Mouse (Mus musculus): ENCODE results near the gene Supt6. TPM values are rescaled to one million over a fixed set of nuclear protein-coding genes. Genes with fewer than 3 reads are reported as not detected.

The Supt6 gene
- polyA plus RNA-seq, 1 experiment = 30.7 TPM

- H3K27ac ChIP-seq (ENCODE audit: control insufficient read depth, insufficient read depth, low read depth, low read length, poor library complexity) = 0 out of 2 replicates have a peak overlapping the region, but pooled peaks have one; percentile 12
- TF ChIP-seq CTCF (IDR thresholded peaks at IDR 0.05; ENCODE audit: control insufficient read depth, insufficient read depth, low read length) (no peak), POLR2A (IDR thresholded peaks at IDR 0.05; ENCODE audit: borderline replicate concordance, control insufficient read depth, low read depth, low read length) (no peak)
- H3K4me3 ChIP-seq (replicated peaks; ENCODE audit: control insufficient read depth, low read depth, low read length) = no peak overlapping the region
- 88% methylated on average over 15 of the region's 15 CpGs for WGBS
- peaks cover 3% of the 10 kb centered on the region; the same call in 1 of the 2 replicates for H3K4me1 ChIP-seq (ENCODE audit: control insufficient read depth, insufficient read depth, low read length)
Measured at GRCm38 (mm10) chr11:78170306-78170705, 75.5 kb downstream of the Supt6 start.

GRCm38 (mm10) chr11:78168541-78169468, 77.0 kb downstream of the Supt6 start:
- Histone ChIP-seq H3K27ac (ENCODE audit: control insufficient read depth, insufficient read depth, low read depth, low read length, poor library complexity) (peak overlapping the region; percentile 41), H3K4me3 (replicated peaks; ENCODE audit: control insufficient read depth, low read depth, low read length) (peak overlapping the region; percentile 40), H3K4me1 (ENCODE audit: control insufficient read depth, insufficient read depth, low read length) (peaks cover 3% of the 10 kb centered on the region; the same call in 1 of the 2 replicates)
- WGBS = 17% methylated on average over 19 of the region's 19 CpGs
- TF ChIP-seq POLR2A (IDR thresholded peaks at IDR 0.05; ENCODE audit: borderline replicate concordance, control insufficient read depth, low read depth, low read length) (0 out of 2 replicates have a peak, but pooled peaks have one; percentile 18), CTCF (IDR thresholded peaks at IDR 0.05; ENCODE audit: control insufficient read depth, insufficient read depth, low read length) (peak; percentile 12; the same call in 1 of the 2 replicates)

GRCm38 (mm10) chr11:78167257-78167959, 78.4 kb downstream of the Supt6 start:
- Histone ChIP-seq H3K4me1 (ENCODE audit: control insufficient read depth, insufficient read depth, low read length) (peaks cover 3% of the 10 kb centered on the region; the same call in 1 of the 2 replicates), H3K4me3 (replicated peaks; ENCODE audit: control insufficient read depth, low read depth, low read length) (no peak overlapping the region), H3K27ac (ENCODE audit: control insufficient read depth, insufficient read depth, low read depth, low read length, poor library complexity) (no peak overlapping the region)
- WGBS = 87% methylated on average over 14 of the region's 14 CpGs
- TF ChIP-seq POLR2A (IDR thresholded peaks at IDR 0.05; ENCODE audit: borderline replicate concordance, control insufficient read depth, low read depth, low read length) (no peak), CTCF (IDR thresholded peaks at IDR 0.05; ENCODE audit: control insufficient read depth, insufficient read depth, low read length) (no peak)

GRCm38 (mm10) chr11:78166640-78167039, 79.1 kb downstream of the Supt6 start:
- Histone ChIP-seq H3K27ac (ENCODE audit: control insufficient read depth, insufficient read depth, low read depth, low read length, poor library complexity) (no peak overlapping the region), H3K4me3 (replicated peaks; ENCODE audit: control insufficient read depth, low read depth, low read length) (no peak overlapping the region), H3K4me1 (ENCODE audit: control insufficient read depth, insufficient read depth, low read length) (peaks cover 3% of the 10 kb centered on the region; the same call in 1 of the 2 replicates)
- no peak for TF ChIP-seq POLR2A (IDR thresholded peaks at IDR 0.05; ENCODE audit: borderline replicate concordance, control insufficient read depth, low read depth, low read length)
- no peak for TF ChIP-seq CTCF (IDR thresholded peaks at IDR 0.05; ENCODE audit: control insufficient read depth, insufficient read depth, low read length)
- 81% methylated on average over 6 of the region's 6 CpGs for WGBS

- 72% methylated on average over 4 of the region's 4 CpGs for WGBS
- TF ChIP-seq CTCF (IDR thresholded peaks at IDR 0.05; ENCODE audit: control insufficient read depth, insufficient read depth, low read length) (no peak), POLR2A (IDR thresholded peaks at IDR 0.05; ENCODE audit: borderline replicate concordance, control insufficient read depth, low read depth, low read length) (no peak)
- Histone ChIP-seq H3K27ac (ENCODE audit: control insufficient read depth, insufficient read depth, low read depth, low read length, poor library complexity) (no peak overlapping the region), H3K4me3 (replicated peaks; ENCODE audit: control insufficient read depth, low read depth, low read length) (no peak overlapping the region), H3K4me1 (ENCODE audit: control insufficient read depth, insufficient read depth, low read length) (peaks cover 3% of the 10 kb centered on the region; the same call in 1 of the 2 replicates)
Measured at GRCm38 (mm10) chr11:78166161-78166560, 79.6 kb downstream of the Supt6 start.

GRCm38 (mm10) chr11:78165761-78166109, 80.1 kb downstream of the Supt6 start:
- Histone ChIP-seq H3K4me3 (replicated peaks; ENCODE audit: control insufficient read depth, low read depth, low read length) (peak overlapping the region; percentile 56), H3K27ac (ENCODE audit: control insufficient read depth, insufficient read depth, low read depth, low read length, poor library complexity) (peak overlapping the region; percentile 54), H3K4me1 (ENCODE audit: control insufficient read depth, insufficient read depth, low read length) (peaks cover 3% of the 10 kb centered on the region; the same call in 1 of the 2 replicates)
- TF ChIP-seq POLR2A (IDR thresholded peaks at IDR 0.05; ENCODE audit: borderline replicate concordance, control insufficient read depth, low read depth, low read length) (no peak), CTCF (IDR thresholded peaks at IDR 0.05; ENCODE audit: control insufficient read depth, insufficient read depth, low read length) (no peak)
- 3% methylated on average over 16 of the region's 16 CpGs for WGBS

- TF ChIP-seq POLR2A (IDR thresholded peaks at IDR 0.05; ENCODE audit: borderline replicate concordance, control insufficient read depth, low read depth, low read length) (peak; percentile 55; the same call in 1 of the 2 replicates), CTCF (IDR thresholded peaks at IDR 0.05; ENCODE audit: control insufficient read depth, insufficient read depth, low read length) (no peak)
- H3K27ac ChIP-seq (ENCODE audit: control insufficient read depth, insufficient read depth, low read depth, low read length, poor library complexity) = peak within 1 kb of the TSS; percentile 64
- peaks cover 3% of the 10 kb centered on the region; the same call in 1 of the 2 replicates for H3K4me1 ChIP-seq (ENCODE audit: control insufficient read depth, insufficient read depth, low read length)
- H3K4me3 ChIP-seq (replicated peaks; ENCODE audit: control insufficient read depth, low read depth, low read length) = peak within 1 kb of the TSS; percentile 65
- under 1% methylated on average over 78 of the region's 78 CpGs for WGBS
Measured at GRCm38 (mm10) chr11:78164924-78165760, 80.6 kb downstream of the Supt6 start, which contains the start of gene Traf4. Gene Traf4 (minus strand): TSS chr11:78165589.
